Mouse (Mus musculus): Measurements from ENCODE around the gene Itsn1.

- TF ChIP-seq CTCF (IDR thresholded peaks at IDR 0.05; ENCODE audit: control insufficient read depth, insufficient read depth, insufficient read length) (no peak), MYOD1 (IDR thresholded peaks at IDR 0.05; ENCODE audit: control insufficient read depth, insufficient read length, low read depth) (no peak)
These were observed 86.0 kb downstream of the Itsn1 start for GRCm38 (mm10) chr16:91815067-91815466.
